Mouse (Mus musculus) megakaryocyte, embryonic 14.5 days (primary cell): ENCODE results near the gene Col24a1. TPM values are rescaled to one million over a fixed set of nuclear protein-coding genes. Genes with fewer than 3 reads are reported as not detected.

Source experiments
- H3K27me3 ChIP-seq: replicated peaks from 2 replicates; pipeline ENCODE3; 2012; ENCODE audit warnings: inconsistent platforms
- H3K36me3 ChIP-seq: replicated peaks from 2 replicates; pipeline ENCODE3; 2012; ENCODE audit warnings: low read length, inconsistent platforms, mixed read lengths
- H3K4me1 ChIP-seq: 2 replicates; pipeline ENCODE4 v1.6.1; 2012; ENCODE audit warnings: inconsistent platforms
- H3K4me3 ChIP-seq: replicated peaks from 2 replicates; pipeline ENCODE3; 2012; ENCODE audit warnings: moderate library complexity, mild to moderate bottlenecking, inconsistent platforms
- H3K9me3 ChIP-seq: 2 replicates; pipeline ENCODE4 v1.6.1; 2012; ENCODE audit warnings: inconsistent platforms
- FLI1 ChIP-seq: IDR thresholded peaks from 2 replicates; pipeline ENCODE4 v1.6.1; 2012; ENCODE audit warnings: low read length, inconsistent platforms, mixed read lengths
- GATA1 ChIP-seq: IDR thresholded peaks from 3 replicates; pipeline ENCODE4 v1.6.1; 2012; ENCODE audit warnings: mixed read lengths, low read length, inconsistent platforms, borderline replicate concordance
- polyA plus RNA-seq: library from polyadenylated mRNA; stranded (reverse); fragments of >175 nt; gene quantifications from 2 replicates; pipeline ENCODE4 v1.2.3, GENCODE M21; 2012; ENCODE audit warnings: low replicate concordance; ENCODE audit not compliant: insufficient read depth

Col24a1 gene
- polyA plus RNA-seq, 1 experiment = not detected

DNA sequence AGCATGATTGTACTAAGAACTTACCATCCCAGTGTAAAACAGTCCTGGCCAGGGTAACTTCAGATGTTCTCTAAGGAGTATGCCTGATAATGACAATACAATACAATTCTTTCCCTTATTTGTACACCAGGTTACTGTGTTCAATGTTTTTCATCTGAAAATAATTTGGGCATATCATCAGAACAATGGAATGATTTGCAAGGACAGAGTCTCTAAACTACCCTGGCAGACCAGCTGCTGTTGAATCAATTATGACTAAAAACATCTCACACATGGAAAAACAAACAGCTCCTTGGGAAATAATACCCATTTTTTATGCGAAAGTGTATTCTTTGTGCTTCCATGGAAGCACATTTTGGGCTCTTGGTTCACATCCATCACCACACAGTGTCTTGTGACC is 198.0 kb downstream of the Col24a1 start:
- Histone ChIP-seq H3K27me3 (no peaks in the 10 kb centered on the region), H3K9me3 (no peaks in the 10 kb centered on the region), H3K36me3 (no peaks in the 10 kb centered on the region), H3K4me1 (no peaks in the 10 kb centered on the region), H3K4me3 (no peak overlapping the region)
- TF ChIP-seq FLI1 = no peak
- no peak for TF ChIP-seq GATA1

DNA sequence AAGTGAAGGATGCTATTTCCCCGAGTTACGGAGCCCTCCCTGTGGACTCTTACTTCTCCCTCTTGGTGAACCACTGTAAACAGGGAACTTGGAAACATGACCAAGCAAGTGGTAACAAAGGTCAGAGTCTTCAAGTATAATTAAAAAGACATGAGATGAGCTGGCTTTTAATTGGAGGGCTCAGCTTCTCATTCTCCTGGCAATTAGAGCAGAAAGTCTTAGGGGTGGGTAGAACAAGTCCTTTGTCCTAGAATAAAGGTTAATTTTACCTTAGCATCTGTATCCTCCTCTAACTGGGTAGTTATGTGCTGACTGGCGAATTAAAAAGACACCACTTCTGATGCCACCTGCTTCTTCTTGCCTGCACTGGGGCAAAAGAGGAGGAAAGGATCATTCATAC is 199.1 kb downstream of the Col24a1 start:
- H3K36me3 ChIP-seq = no peaks in the 10 kb centered on the region
- no peaks in the 10 kb centered on the region for H3K4me1 ChIP-seq
- TF ChIP-seq GATA1 = no peak
- TF ChIP-seq FLI1 = no peak
- H3K27me3 ChIP-seq = no peaks in the 10 kb centered on the region
- H3K4me3 ChIP-seq = no peak overlapping the region
- H3K9me3 ChIP-seq = 0 out of 2 replicates have a peak, but pooled peaks cover 2% of the 10 kb centered on the region

DNA sequence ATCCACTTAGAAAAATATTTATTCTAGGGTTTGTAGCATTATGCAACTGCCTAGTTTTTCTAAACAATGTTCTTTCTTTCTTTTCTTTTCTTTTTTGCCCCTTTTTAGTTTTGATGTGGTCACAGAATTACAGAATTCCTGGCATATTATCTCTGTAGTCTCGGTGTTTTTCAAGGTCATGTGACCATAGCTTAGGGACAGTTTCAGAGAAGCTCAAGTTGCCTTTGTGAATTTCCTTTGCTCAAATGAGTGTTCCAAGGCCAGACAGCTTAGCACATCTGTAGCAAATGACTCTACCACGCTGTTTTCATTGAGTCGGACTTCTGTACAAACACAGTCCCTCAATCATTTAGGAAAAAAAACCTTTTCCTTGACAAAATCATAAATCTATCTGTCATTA is 205.9 kb downstream of the Col24a1 start:
- H3K4me1 ChIP-seq = no peaks in the 10 kb centered on the region
- H3K4me3 ChIP-seq = no peak overlapping the region
- H3K36me3 ChIP-seq = no peaks in the 10 kb centered on the region
- peaks cover 5% of the 10 kb centered on the region; the same call in 1 of the 2 replicates for H3K9me3 ChIP-seq
- TF ChIP-seq GATA1 (no peak), FLI1 (no peak)
- H3K27me3 ChIP-seq = no peaks in the 10 kb centered on the region

DNA sequence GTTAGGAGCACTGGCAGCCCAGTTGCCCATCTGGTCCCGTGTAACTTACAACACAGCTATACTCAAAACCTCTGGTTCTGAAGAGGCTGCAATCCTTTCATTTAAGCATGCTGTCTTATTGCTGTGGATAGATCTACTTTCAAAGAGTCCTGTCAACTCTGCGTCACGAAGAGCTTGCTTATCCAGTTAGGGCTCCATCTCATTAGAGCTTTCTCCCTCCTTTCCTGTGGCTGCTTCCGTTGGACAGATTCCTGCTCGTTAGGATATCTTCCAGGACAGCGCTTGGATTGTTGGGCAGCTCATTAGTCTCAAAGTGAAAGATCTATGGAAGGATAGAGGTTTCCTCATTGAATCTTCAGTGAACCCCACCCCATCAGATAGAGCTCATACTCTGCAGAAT is 206.6 kb downstream of the Col24a1 start:
- no peaks in the 10 kb centered on the region for H3K4me1 ChIP-seq
- no peak for TF ChIP-seq GATA1
- no peak for TF ChIP-seq FLI1
- peaks cover 5% of the 10 kb centered on the region; the same call in 1 of the 2 replicates for H3K9me3 ChIP-seq
- H3K27me3 ChIP-seq = no peaks in the 10 kb centered on the region
- H3K4me3 ChIP-seq = no peak overlapping the region
- no peaks in the 10 kb centered on the region for H3K36me3 ChIP-seq

DNA sequence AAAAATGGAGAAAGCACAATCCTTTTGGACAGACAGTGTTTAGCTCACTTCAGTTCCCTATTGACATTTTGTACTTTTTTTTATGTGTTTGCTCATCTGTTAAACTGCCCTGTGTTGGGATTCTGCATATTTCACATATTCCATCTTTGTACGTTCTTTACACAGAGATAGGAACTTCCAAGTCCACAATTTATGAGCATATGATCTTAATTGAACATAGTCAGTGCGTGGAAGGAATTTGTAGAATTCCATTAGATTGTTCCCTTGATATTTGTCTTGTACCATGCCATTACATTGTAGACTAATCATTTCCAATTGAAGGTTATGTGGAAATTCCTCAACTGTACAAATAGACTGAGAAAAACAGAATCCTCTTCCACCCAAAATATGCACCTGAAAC is 212.6 kb downstream of the Col24a1 start:
- H3K9me3 ChIP-seq = no peaks in the 10 kb centered on the region; the same call in 1 of the 2 replicates
- H3K27me3 ChIP-seq = no peaks in the 10 kb centered on the region
- TF ChIP-seq GATA1 (no peak), FLI1 (no peak)
- no peaks in the 10 kb centered on the region for H3K4me1 ChIP-seq
- H3K36me3 ChIP-seq = no peaks in the 10 kb centered on the region
- H3K4me3 ChIP-seq = no peak overlapping the region

DNA sequence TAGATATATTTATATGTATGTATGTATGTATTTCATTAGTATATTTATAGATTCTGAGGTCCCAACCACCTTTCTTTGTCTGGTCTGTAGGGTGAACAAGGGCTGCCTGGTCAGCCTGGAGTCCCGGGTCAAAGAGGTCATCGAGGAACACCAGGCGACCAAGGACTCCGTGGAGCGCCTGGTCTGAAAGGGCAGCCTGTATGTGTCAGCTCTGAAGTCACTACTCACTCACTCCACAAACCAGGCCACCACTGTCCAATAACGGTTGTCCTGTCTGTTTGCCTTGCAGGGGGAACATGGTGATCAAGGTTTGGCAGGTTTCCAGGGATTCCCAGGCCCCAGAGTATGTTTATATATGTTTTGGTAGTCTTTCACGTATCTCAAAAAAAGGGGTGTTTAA is 216.3 kb downstream of the Col24a1 start:
- TF ChIP-seq FLI1 (no peak), GATA1 (no peak)
- Histone ChIP-seq H3K36me3 (no peaks in the 10 kb centered on the region), H3K4me3 (no peak overlapping the region), H3K9me3 (no peaks in the 10 kb centered on the region; the same call in 1 of the 2 replicates), H3K4me1 (no peaks in the 10 kb centered on the region), H3K27me3 (no peaks in the 10 kb centered on the region)

DNA sequence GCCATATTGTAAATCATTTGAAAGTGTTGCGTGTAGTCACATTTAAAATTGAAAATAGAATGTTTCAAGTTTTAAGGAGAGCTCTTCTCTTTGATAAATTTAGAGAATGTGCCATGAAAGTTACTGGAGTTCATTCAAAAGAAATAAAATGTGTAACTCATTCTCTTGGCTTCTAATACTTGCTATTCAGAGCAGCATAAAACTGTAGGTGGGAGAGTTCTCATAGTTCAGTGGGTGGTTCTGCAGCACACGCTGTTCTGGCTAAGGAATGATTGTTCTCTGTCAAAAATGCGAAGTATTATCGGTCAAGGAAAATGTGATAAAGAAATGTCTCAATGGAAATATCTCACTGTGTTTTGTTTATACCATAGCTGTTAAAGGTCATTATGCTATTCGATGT is 221.9 kb downstream of the Col24a1 start:
- H3K4me1 ChIP-seq = no peaks in the 10 kb centered on the region
- H3K9me3 ChIP-seq = peaks cover 11% of the 10 kb centered on the region; the same call in 1 of the 2 replicates
- TF ChIP-seq FLI1 (no peak), GATA1 (no peak)
- H3K36me3 ChIP-seq = no peaks in the 10 kb centered on the region
- H3K27me3 ChIP-seq = no peaks in the 10 kb centered on the region
- H3K4me3 ChIP-seq = no peak overlapping the region

DNA sequence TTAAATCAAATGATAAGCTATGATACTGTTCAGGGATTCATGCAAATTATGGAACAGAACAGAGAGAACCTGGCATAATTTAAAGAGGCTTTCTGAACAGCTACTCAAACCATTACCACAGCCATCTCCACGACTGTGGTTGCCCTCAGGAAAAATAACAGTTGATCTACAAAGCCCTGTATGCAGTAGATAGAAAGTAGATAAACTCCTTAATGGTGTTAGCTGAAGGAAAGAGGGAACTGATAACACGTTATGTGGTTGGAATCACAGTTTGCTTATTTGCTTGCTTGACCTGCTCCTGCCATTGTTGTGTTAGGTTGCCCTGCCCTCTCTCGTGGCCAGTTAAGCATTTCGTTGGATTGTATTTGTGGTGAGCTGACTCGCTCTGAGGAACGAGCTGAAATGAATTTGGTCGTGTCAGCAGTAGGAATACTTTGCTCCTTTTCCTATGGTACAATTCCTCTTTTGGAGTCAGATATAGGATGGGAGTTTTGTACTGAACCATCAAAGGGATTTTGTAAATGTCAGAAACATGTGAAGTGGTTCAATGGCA is 229.3 kb downstream of the Col24a1 start:
- Histone ChIP-seq H3K9me3 (peaks cover 12% of the 10 kb centered on the region; the same call in 1 of the 2 replicates), H3K27me3 (no peaks in the 10 kb centered on the region), H3K36me3 (no peaks in the 10 kb centered on the region)

DNA sequence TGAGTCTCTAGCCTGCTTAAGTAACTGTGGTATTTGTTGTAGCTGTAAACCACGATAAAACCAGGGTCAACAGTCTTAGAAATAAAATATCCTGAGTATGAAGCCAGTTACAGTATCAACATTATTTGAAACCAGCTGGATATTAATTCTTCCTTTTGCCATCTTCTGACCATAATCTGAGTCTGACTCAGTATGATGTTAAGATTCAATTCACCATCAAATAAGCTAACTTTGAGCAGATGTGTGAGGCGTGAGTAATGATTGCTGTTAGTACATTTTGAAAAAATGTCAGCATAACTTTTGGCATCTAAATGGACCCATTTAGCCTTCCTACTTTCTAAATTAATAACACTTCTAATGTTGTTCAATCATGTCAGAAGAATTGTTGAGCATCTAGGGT is 230.0 kb downstream of the Col24a1 start:
- H3K9me3 ChIP-seq = peaks cover 10% of the 10 kb centered on the region; the same call in 1 of the 2 replicates
- TF ChIP-seq FLI1 = no peak
- TF ChIP-seq GATA1 = no peak
- no peaks in the 10 kb centered on the region for H3K27me3 ChIP-seq
- no peaks in the 10 kb centered on the region for H3K4me1 ChIP-seq
- no peaks in the 10 kb centered on the region for H3K36me3 ChIP-seq
- no peak overlapping the region for H3K4me3 ChIP-seq

More for the DNA sequence above, 229.3 kb downstream of the Col24a1 start:
- TF ChIP-seq GATA1 (no peak), FLI1 (no peak)
- H3K4me1 ChIP-seq = no peaks in the 10 kb centered on the region
- H3K4me3 ChIP-seq = no peak overlapping the region

DNA sequence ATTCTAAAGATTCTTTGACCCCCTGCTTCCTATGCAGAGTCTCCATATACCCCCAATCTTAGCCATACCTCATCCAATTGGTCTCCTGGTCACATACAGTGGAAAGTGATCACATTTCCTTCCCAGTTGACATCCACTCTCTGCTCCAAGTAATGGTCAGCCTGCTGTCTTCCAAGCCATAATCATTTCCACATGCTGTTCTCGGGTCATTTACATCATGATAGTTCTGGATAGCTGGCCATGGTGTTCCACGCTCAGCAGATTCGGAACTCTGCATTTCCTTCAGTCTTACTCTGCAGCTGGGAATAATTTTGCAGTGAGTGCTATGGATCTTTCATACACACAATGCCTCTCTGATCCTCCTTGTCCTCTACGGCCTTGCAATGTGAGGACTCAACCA is 233.0 kb downstream of the Col24a1 start:
- H3K36me3 ChIP-seq = no peaks in the 10 kb centered on the region
- 0 out of 2 replicates have a peak, but pooled peaks cover 3% of the 10 kb centered on the region for H3K9me3 ChIP-seq
- H3K27me3 ChIP-seq = no peaks in the 10 kb centered on the region
- TF ChIP-seq GATA1 = no peak
- TF ChIP-seq FLI1 = no peak
- H3K4me1 ChIP-seq = no peaks in the 10 kb centered on the region
- H3K4me3 ChIP-seq = no peak overlapping the region

DNA sequence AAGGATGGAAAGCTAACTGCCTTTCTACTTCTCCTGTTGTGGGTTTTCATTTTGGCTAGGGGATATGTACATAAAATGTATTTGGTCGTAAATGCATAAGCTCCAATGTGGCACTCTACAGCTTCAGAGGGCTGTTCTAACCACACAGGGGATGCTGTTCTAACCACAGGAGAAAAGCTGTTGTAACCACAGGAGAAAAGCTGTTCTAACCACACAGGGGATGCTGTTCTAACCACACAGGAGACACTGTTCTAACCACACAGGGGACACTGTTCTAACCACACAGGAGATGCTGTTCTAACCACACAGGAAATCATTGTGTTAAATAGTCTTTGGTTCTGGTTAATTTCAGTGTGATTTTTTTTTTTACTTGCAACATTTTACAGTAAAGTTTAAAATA is 245.6 kb downstream of the Col24a1 start:
- TF ChIP-seq FLI1 = no peak
- no peaks in the 10 kb centered on the region; the same call in 1 of the 2 replicates for H3K9me3 ChIP-seq
- no peaks in the 10 kb centered on the region for H3K36me3 ChIP-seq
- no peaks in the 10 kb centered on the region for H3K4me1 ChIP-seq
- no peak overlapping the region for H3K4me3 ChIP-seq
- H3K27me3 ChIP-seq = no peaks in the 10 kb centered on the region
